Mouse (Mus musculus): Measurements from ENCODE around the gene Riox1. TPM values are rescaled to one million over a fixed set of nuclear protein-coding genes. Genes with fewer than 3 reads are reported as not detected.

The Riox1 gene
- polyA plus RNA-seq, 2 experiments, result 6.8 to 7.8 TPM

DNA sequence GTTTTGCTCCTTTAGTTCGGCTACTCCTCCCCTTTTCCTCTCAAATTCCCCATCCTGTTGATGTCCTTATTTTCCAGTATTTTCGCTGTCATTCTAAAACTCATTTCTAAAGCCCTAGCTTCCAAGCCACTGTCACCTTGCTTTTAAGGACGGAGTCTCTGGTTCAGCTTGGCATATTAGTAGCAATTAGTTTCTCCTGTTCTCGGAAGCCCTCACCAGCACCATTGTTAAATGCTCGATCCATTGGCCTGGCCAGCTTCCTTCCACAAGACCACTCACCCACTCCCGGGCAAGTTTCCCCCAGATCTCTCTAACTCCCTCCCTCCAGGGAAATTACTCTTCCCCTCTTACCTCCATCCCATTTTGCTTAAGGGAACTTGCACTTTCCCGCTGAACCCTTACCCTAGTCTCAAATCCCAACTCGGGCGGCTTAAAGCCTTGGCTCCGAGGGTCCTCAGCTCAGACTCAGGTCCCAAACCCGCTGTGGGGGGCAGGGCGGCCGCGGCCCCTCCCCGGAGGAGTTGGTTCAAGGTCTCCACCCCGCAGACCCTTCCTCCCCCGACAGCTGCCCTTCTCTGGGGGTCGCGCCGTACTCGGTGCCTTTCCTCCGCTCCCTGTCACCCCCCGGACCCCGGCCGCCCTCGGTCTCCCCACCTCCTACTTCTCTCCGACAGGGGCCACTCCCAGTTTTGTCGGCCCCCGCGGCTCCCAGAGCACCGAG is 29.5 kb upstream of the Riox1 start:
- Histone ChIP-seq H3K4me1 (replicated peaks; ENCODE audit: control insufficient read depth in 2 of 2, insufficient read depth in 2 of 2, low read length in 1 of 2) (peaks cover 2 to 14% of the 10 kb centered on the region in 2 experiments; a peak in 3 of 4 replicates), H3K9me3 (ENCODE audit: control insufficient read depth, low read length) (no peaks in the 10 kb centered on the region), H3K27me3 (ENCODE audit: control insufficient read depth, insufficient read depth, low read length) (no peaks in the 10 kb centered on the region), H3K36me3 (replicated peaks; ENCODE audit: control insufficient read depth, insufficient read depth, low read depth) (no peaks in the 10 kb centered on the region), H3K4me2 (ENCODE audit: low read depth) (peak overlapping the region; percentile 91), H3K9ac (replicated peaks) (peak overlapping the region; percentile 74), H3K27ac (no peak overlapping the region), H3K4me3 (ENCODE audit: insufficient read depth in 1 of 2, low read depth in 2 of 2, low read length in 2 of 2) (peak overlapping the region; percentile 77 to 89)
- ATAC-seq (ENCODE audit: insufficient read depth) (no peak), DNase-seq (ENCODE audit: low read depth in 3 of 3, low spot score in 3 of 3) (no peak)
- no peak for TF ChIP-seq EP300 (IDR thresholded peaks at IDR 0.05; ENCODE audit: low read depth)
- no peak for TF ChIP-seq CTCF (IDR thresholded peaks at IDR 0.05; ENCODE audit: low read depth)
- WGBS (ENCODE audit: insufficient replicate concordance), result 4% methylated on average over 31 of the region's 31 CpGs

DNA sequence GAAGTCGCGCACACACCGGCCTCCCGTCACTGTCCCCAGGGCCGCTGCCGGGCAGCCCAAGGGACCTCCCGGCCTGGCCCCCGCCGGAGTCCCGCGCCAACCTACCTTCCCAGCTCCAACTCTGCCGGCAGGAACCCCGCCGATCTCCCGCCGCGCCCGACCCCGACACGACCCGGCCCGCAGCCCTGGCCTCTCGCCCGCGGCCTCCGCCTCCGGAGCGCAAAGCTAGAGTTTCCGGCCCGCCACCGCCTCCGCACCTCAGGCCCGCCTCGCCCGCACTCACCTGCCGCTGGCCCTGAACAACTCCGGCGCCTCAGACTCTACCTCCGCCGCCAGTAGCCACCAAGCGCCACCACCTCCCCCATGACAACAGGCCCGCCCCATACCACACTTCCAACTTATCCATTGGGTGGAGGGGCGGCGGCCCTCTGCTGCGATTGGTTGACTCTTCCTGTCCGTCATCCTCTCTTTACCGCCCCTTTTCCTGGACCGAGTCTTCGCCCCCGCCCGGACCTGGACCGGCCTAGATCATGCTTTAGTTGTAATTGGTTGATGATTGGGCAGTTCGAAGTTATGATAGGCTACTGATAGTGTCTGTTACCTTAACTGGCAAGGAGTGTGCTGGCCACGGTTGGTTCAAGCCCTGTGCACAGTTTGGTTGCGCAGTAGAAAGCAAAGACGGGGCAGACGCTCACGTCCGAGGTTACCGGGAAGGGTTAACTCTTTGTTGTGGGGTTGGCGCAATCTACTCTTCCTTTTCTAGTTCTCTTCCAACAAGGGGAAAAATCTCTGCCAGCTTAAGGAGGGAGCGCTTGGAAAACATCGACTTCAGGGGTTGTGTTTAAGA is 28.6 kb upstream of the Riox1 start, which contains the start of gene Numb:
TSS of gene Numb (minus strand) at position 400 of the 847 bp plus-strand sequence.
- Histone ChIP-seq H3K27me3 (ENCODE audit: control insufficient read depth, insufficient read depth, low read length) (no peaks in the 10 kb centered on the region), H3K9me3 (ENCODE audit: control insufficient read depth, low read length) (no peaks in the 10 kb centered on the region), H3K9ac (replicated peaks) (peak within 1 kb of the TSS; percentile 76), H3K36me3 (replicated peaks; ENCODE audit: control insufficient read depth, insufficient read depth, low read depth) (no peaks in the 10 kb centered on the region), H3K4me3 (ENCODE audit: insufficient read depth in 1 of 2, low read depth in 2 of 2, low read length in 2 of 2) (peak within 1 kb of the TSS; percentile 77 to 89), H3K4me2 (ENCODE audit: low read depth) (peak within 1 kb of the TSS; percentile 91), H3K4me1 (replicated peaks; ENCODE audit: control insufficient read depth in 2 of 2, insufficient read depth in 2 of 2, low read length in 1 of 2) (peaks cover 2 to 16% of the 10 kb centered on the region in 2 experiments; a peak in 3 of 4 replicates), H3K27ac (peak within 1 kb of the TSS; percentile 24; the same call in 1 of the 2 replicates)
- whole genome bisulfite sequencing (ENCODE audit: insufficient replicate concordance), result under 1% methylated on average over 63 of the region's 63 CpGs
- TF ChIP-seq EP300 (IDR thresholded peaks at IDR 0.05; ENCODE audit: low read depth) (peak; percentile 58), CTCF (IDR thresholded peaks at IDR 0.05; ENCODE audit: low read depth) (no peak)
- ATAC-seq (ENCODE audit: insufficient read depth) (peak; percentile 99), DNase-seq (ENCODE audit: low read depth in 3 of 3, low spot score in 3 of 3) (peak; percentile 99)

- no peaks in the 10 kb centered on the region for H3K9me3 ChIP-seq (ENCODE audit: control insufficient read depth, low read length)
- H3K4me2 ChIP-seq (ENCODE audit: low read depth), result peak overlapping the region; percentile 81
- TF ChIP-seq CTCF (IDR thresholded peaks at IDR 0.05; ENCODE audit: low read depth), result no peak
- TF ChIP-seq EP300 (IDR thresholded peaks at IDR 0.05; ENCODE audit: low read depth), result no peak
- ATAC-seq (ENCODE audit: insufficient read depth) (no peak), DNase-seq (ENCODE audit: low read depth in 3 of 3, low spot score in 3 of 3) (no peak)
- no peaks in the 10 kb centered on the region for H3K36me3 ChIP-seq (replicated peaks; ENCODE audit: control insufficient read depth, insufficient read depth, low read depth)
- peak overlapping the region; percentile 76 for H3K9ac ChIP-seq (replicated peaks)
- no peaks in the 10 kb centered on the region for H3K27me3 ChIP-seq (ENCODE audit: control insufficient read depth, insufficient read depth, low read length)
- H3K4me1 ChIP-seq (replicated peaks; ENCODE audit: control insufficient read depth in 2 of 2, insufficient read depth in 2 of 2, low read length in 1 of 2), result peaks cover 2 to 16% of the 10 kb centered on the region in 2 experiments; a peak in 3 of 4 replicates
- peak overlapping the region; percentile 77 to 86; a peak in 3 of 4 replicates for H3K4me3 ChIP-seq (ENCODE audit: insufficient read depth in 1 of 2, low read depth in 2 of 2, low read length in 2 of 2)
- no peak overlapping the region for H3K27ac ChIP-seq
- 55% methylated on average over 8 of the region's 8 CpGs for WGBS (ENCODE audit: insufficient replicate concordance)
These were observed 27.5 kb upstream of the Riox1 start for GRCm38 (mm10) chr12:83922724-83923485.

GRCm38 (mm10) chr12:83923486-83923859 is 26.9 kb upstream of the Riox1 start:
- ATAC-seq (ENCODE audit: insufficient read depth), result no peak
- no peak for DNase-seq (ENCODE audit: low read depth in 3 of 3, low spot score in 3 of 3)
- 61% methylated on average over 1 of the region's 1 CpGs for WGBS (ENCODE audit: insufficient replicate concordance)
- TF ChIP-seq CTCF (IDR thresholded peaks at IDR 0.05; ENCODE audit: low read depth), result no peak
- TF ChIP-seq EP300 (IDR thresholded peaks at IDR 0.05; ENCODE audit: low read depth), result no peak
- Histone ChIP-seq H3K9me3 (ENCODE audit: control insufficient read depth, low read length) (no peaks in the 10 kb centered on the region), H3K4me3 (ENCODE audit: insufficient read depth in 1 of 2, low read depth in 2 of 2, low read length in 2 of 2) (no peak overlapping the region), H3K4me2 (ENCODE audit: low read depth) (peak overlapping the region; percentile 81; the same call in 1 of the 2 replicates), H3K36me3 (replicated peaks; ENCODE audit: control insufficient read depth, insufficient read depth, low read depth) (no peaks in the 10 kb centered on the region), H3K4me1 (replicated peaks; ENCODE audit: control insufficient read depth in 2 of 2, insufficient read depth in 2 of 2, low read length in 1 of 2) (peaks cover 2 to 18% of the 10 kb centered on the region in 2 experiments; a peak in 3 of 4 replicates), H3K9ac (replicated peaks) (no peak overlapping the region), H3K27ac (no peak overlapping the region), H3K27me3 (ENCODE audit: control insufficient read depth, insufficient read depth, low read length) (no peaks in the 10 kb centered on the region)

Data from liver, embryonic 14.5 days (tissue).